Mouse (Mus musculus) liver, postnatal 0 days (tissue): ENCODE data around the gene Col11a2. TPM values are rescaled to one million over a fixed set of nuclear protein-coding genes. Genes with fewer than 3 reads are reported as not detected.

Source experiments
- ATAC-seq: fragments of 200-750 bp; cut with Nextera tagmentation; 2 replicates; pipeline ENCODE4 v1.8.0; 2017; ENCODE audit warnings: mild to moderate bottlenecking, moderate library complexity
- DNase-seq: peaks from one replicate; pipeline ENCODE4 v3.0.0-alpha.2; 2016
- H3K27ac ChIP-seq: fragments of 300-500 bp; sonication (generic); 2 replicates; pipeline ENCODE4 v1.5.1; 2014; ENCODE audit warnings: antibody characterized with exemption, moderate library complexity, mild to moderate bottlenecking, low read depth
- H3K27me3 ChIP-seq: fragments of 300-500 bp; sonication (generic); 2 replicates; pipeline ENCODE4 v1.6.1; 2014; ENCODE audit warnings: low read length, control low read depth, mixed read lengths; ENCODE audit not compliant: insufficient read depth
- H3K36me3 ChIP-seq: fragments of 300-500 bp; sonication (generic); replicated peaks from 2 replicates; pipeline ENCODE4 v1.6.1; 2014; ENCODE audit warnings: mild to moderate bottlenecking, control low read depth, low read length, moderate library complexity, mixed read lengths; ENCODE audit not compliant: insufficient read depth
- H3K4me1 ChIP-seq: fragments of 300-500 bp; sonication (generic); 2 replicates; pipeline ENCODE4 v1.6.1; 2014; ENCODE audit warnings: antibody characterized with exemption, mild to moderate bottlenecking, control low read depth; ENCODE audit not compliant: insufficient read depth
- H3K4me2 ChIP-seq: fragments of 300-500 bp; sonication (generic); 2 replicates; pipeline ENCODE4 v1.6.1; 2014; ENCODE audit warnings: low read depth, mild to moderate bottlenecking, low read length, moderate library complexity, mixed read lengths
- H3K4me3 ChIP-seq: fragments of 300-500 bp; sonication (generic); 2 replicates; pipeline ENCODE4 v1.5.1; 2014; ENCODE audit warnings: low read depth, low read length
- H3K9ac ChIP-seq: fragments of 300-500 bp; sonication (generic); replicated peaks from 2 replicates; pipeline ENCODE4 v1.6.1; 2014; ENCODE audit warnings: mild to moderate bottlenecking, moderate library complexity
- H3K9me3 ChIP-seq: fragments of 300-500 bp; sonication (generic); 2 replicates; pipeline ENCODE4 v1.6.1; 2016; ENCODE audit warnings: mild to moderate bottlenecking, control low read depth, low read length, mixed read lengths
- CTCF ChIP-seq: sonication (generic); IDR thresholded peaks from 2 replicates; pipeline ENCODE4 v1.5.1; 2016; ENCODE audit warnings: antibody characterized with exemption, low read depth
- EP300 ChIP-seq: IDR thresholded peaks from 2 replicates; pipeline ENCODE4 v1.6.1; 2016; ENCODE audit warnings: antibody characterized with exemption, low read depth, mild to moderate bottlenecking
- WGBS: fragments of 180-500 bp; shearing (Covaris S2); extraction: QIAGEN DNeasy Blood & Tissue Kit; methylation state at CpG from one replicate; pipeline ENCODE4 v1.1.7; 2014; ENCODE audit not compliant: insufficient replicate concordance; 5-methylcytosine and 5-hydroxymethylcytosine counted together
- polyA plus RNA-seq: library from polyadenylated mRNA; unstranded; fragments of >200 nt; fragmentation: Nextera tagmentation; extraction: Ambion mirVana; gene quantifications from 2 replicates; pipeline ENCODE4 v1.2.1, GENCODE M21; 2015

Gene Col11a2
- polyA plus RNA-seq, 1 experiment from 2014 or later, result 0.47 TPM

GRCm38 (mm10) chr17:34024861-34025755, 14.1 kb upstream of the Col11a2 start:
- TF ChIP-seq EP300 (no peak), CTCF (no peak)
- peak overlapping the region; percentile 90 for H3K27ac ChIP-seq
- no peaks in the 10 kb centered on the region for H3K27me3 ChIP-seq
- WGBS, result 1% methylated on average over 57 of the region's 57 CpGs
- peak overlapping the region; percentile 82 for H3K4me3 ChIP-seq
- peaks cover 37% of the 10 kb centered on the region for H3K36me3 ChIP-seq
- H3K4me1 ChIP-seq, result peaks cover 42% of the 10 kb centered on the region
- no peaks in the 10 kb centered on the region for H3K9me3 ChIP-seq
- ATAC-seq, result peak; percentile 18
- peak overlapping the region; percentile 94 for H3K4me2 ChIP-seq
- H3K9ac ChIP-seq, result peak overlapping the region; percentile 84
- DNase-seq, result no peak

GRCm38 (mm10) chr17:34025756-34026151, 13.5 kb upstream of the Col11a2 start:
- Histone ChIP-seq H3K27ac (no peak overlapping the region), H3K9me3 (no peaks in the 10 kb centered on the region), H3K36me3 (peaks cover 38% of the 10 kb centered on the region), H3K27me3 (no peaks in the 10 kb centered on the region), H3K9ac (no peak overlapping the region; the same call in 1 of the 2 replicates), H3K4me2 (peak overlapping the region; percentile 94; the same call in 1 of the 2 replicates), H3K4me3 (no peak overlapping the region), H3K4me1 (peaks cover 49% of the 10 kb centered on the region)
- no peak for DNase-seq
- 55% methylated on average over 7 of the region's 7 CpGs for WGBS
- no peak for ATAC-seq
- no peak for TF ChIP-seq EP300
- TF ChIP-seq CTCF, result no peak

- H3K27ac ChIP-seq, result no peak overlapping the region
- ATAC-seq (no peak), DNase-seq (no peak)
- peak overlapping the region; percentile 90 for H3K4me2 ChIP-seq
- H3K4me1 ChIP-seq, result peaks cover 50% of the 10 kb centered on the region
- 39% methylated on average over 2 of the region's 2 CpGs for WGBS
- H3K27me3 ChIP-seq, result no peaks in the 10 kb centered on the region
- H3K9ac ChIP-seq, result no peak overlapping the region
- H3K9me3 ChIP-seq, result no peaks in the 10 kb centered on the region
- TF ChIP-seq EP300 (no peak), CTCF (no peak)
- H3K36me3 ChIP-seq, result peaks cover 35% of the 10 kb centered on the region
- no peak overlapping the region for H3K4me3 ChIP-seq
These were observed 13.0 kb upstream of the Col11a2 start for GRCm38 (mm10) chr17:34026221-34026620.

- peak; percentile 65 for DNase-seq
- TF ChIP-seq EP300 (no peak), CTCF (no peak)
- Histone ChIP-seq H3K4me1 (peaks cover 50% of the 10 kb centered on the region), H3K36me3 (peaks cover 29% of the 10 kb centered on the region), H3K27ac (peak overlapping the region; percentile 87), H3K9ac (peak overlapping the region; percentile 59), H3K9me3 (no peaks in the 10 kb centered on the region), H3K4me2 (peak overlapping the region; percentile 90), H3K4me3 (peak overlapping the region; percentile 65), H3K27me3 (no peaks in the 10 kb centered on the region)
- no peak for ATAC-seq
- WGBS, result 14% methylated on average over 36 of the region's 36 CpGs
These were observed 12.2 kb upstream of the Col11a2 start for GRCm38 (mm10) chr17:34026917-34027655.

- under 1% methylated on average over 49 of the region's 49 CpGs for WGBS
- H3K27ac ChIP-seq, result peak within 1 kb of the TSS; percentile 87
- H3K9me3 ChIP-seq, result no peaks in the 10 kb centered on the region
- H3K4me1 ChIP-seq, result peaks cover 51% of the 10 kb centered on the region
- H3K4me3 ChIP-seq, result peak within 1 kb of the TSS; percentile 65
- DNase-seq (peak; percentile 94), ATAC-seq (peak; percentile 57)
- H3K4me2 ChIP-seq, result peak within 1 kb of the TSS; percentile 90
- peaks cover 23% of the 10 kb centered on the region for H3K36me3 ChIP-seq
- peak; percentile 51 for TF ChIP-seq CTCF
- TF ChIP-seq EP300, result no peak
- H3K27me3 ChIP-seq, result no peaks in the 10 kb centered on the region
- peak within 1 kb of the TSS; percentile 59 for H3K9ac ChIP-seq
These were observed 11.5 kb upstream of the Col11a2 start, which contains the start of gene H2-Ke6 for GRCm38 (mm10) chr17:34027656-34028223. Gene H2-Ke6, minus strand, starts transcription at chr17:34028060.
